Mouse (Mus musculus) ES-Bruce4 (cell line): ENCODE measurements around the gene Usp10. TPM values are rescaled to one million over a fixed set of nuclear protein-coding genes. Genes with fewer than 3 reads are reported as not detected.
A peak's percentile ranks its signal among the peaks of the same experiment; 100 is the strongest.

ENCODE experiments used
- H3K27ac ChIP-seq: 2 replicates; pipeline ENCODE4 v1.5.1; 2012; ENCODE audit warnings: low read length, inconsistent platforms; ENCODE audit not compliant: insufficient read depth
- H3K27me3 ChIP-seq: 2 replicates; pipeline ENCODE4 v1.6.1; 2012; ENCODE audit warnings: mild to moderate bottlenecking, low read length, inconsistent platforms; ENCODE audit not compliant: control insufficient read depth, poor library complexity, insufficient read depth, severe bottlenecking
- H3K36me3 ChIP-seq: 2 replicates; pipeline ENCODE4 v1.6.1; 2012; ENCODE audit warnings: inconsistent platforms, mild to moderate bottlenecking, low read length, moderate library complexity; ENCODE audit not compliant: control insufficient read depth, poor library complexity, insufficient read depth, severe bottlenecking
- H3K4me1 ChIP-seq: one replicate; pipeline ENCODE4 v1.8.1; 2011; ENCODE audit warnings: low read length; ENCODE audit not compliant: control insufficient read depth, insufficient read depth
- H3K4me3 ChIP-seq: 2 replicates; pipeline ENCODE4 v1.5.1; 2011; ENCODE audit warnings: low read depth, mild to moderate bottlenecking, low read length
- H3K9ac ChIP-seq: 2 replicates; pipeline ENCODE4 v1.6.1; 2012; ENCODE audit warnings: low read depth, mild to moderate bottlenecking, inconsistent platforms; ENCODE audit not compliant: poor library complexity, severe bottlenecking
- H3K9me3 ChIP-seq: replicated peaks from 2 replicates; pipeline ENCODE4 v1.6.1; 2012; ENCODE audit warnings: mild to moderate bottlenecking, low read length, inconsistent platforms; ENCODE audit not compliant: control insufficient read depth, poor library complexity, insufficient read depth, severe bottlenecking
- CTCF ChIP-seq: IDR thresholded peaks from one replicate; pipeline ENCODE4 v1.8.1; 2011; ENCODE audit warnings: low read depth, low read length
- EP300 ChIP-seq: IDR thresholded peaks from 2 replicates; pipeline ENCODE4 v1.6.1; 2011; ENCODE audit warnings: low read depth, low read length; ENCODE audit not compliant: insufficient read depth
- POLR2A ChIP-seq: IDR thresholded peaks from one replicate; pipeline ENCODE4 v1.8.1; 2011; ENCODE audit warnings: low read length; ENCODE audit not compliant: insufficient read depth
- polyA plus RNA-seq: library from polyadenylated mRNA; stranded (reverse); fragments of >200 nt; gene quantifications from 2 replicates; pipeline ENCODE4 v1.2.4, GENCODE M21; 2011; ENCODE audit warnings: low read depth; ENCODE audit not compliant: missing spikeins, insufficient read depth, insufficient read length

The Usp10 gene
- polyA plus RNA-seq, 1 experiment, result 385 TPM

DNA sequence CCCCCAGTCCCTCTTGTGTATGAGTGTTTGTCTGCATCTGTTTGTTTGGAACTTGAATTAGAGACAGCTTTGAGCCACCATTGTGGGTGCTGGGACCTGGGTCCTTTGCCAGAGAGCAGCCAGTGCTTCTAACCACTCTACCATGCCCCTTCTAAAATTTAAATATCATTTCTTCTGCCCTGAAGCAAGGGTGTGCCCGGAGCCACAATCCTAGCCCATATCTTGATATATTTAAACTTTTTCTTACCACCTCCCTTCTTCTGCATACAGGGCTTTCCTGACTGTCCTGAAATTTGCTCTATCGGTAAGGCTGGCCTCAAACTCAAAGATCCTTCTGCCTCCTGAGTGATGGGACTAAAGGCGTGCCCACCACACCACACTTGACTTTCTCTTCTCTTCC lies 7.3 kb downstream of the Usp10 start:
- H3K4me3 ChIP-seq, result no peak overlapping the region
- no peak overlapping the region for H3K27ac ChIP-seq
- H3K36me3 ChIP-seq, result peaks cover 28% of the 10 kb centered on the region
- no peak for TF ChIP-seq EP300
- no peak for TF ChIP-seq POLR2A
- no peak for TF ChIP-seq CTCF
- H3K27me3 ChIP-seq, result no peaks in the 10 kb centered on the region
- H3K9ac ChIP-seq, result no peak overlapping the region
- H3K9me3 ChIP-seq, result no peaks in the 10 kb centered on the region
- H3K4me1 ChIP-seq, result peaks cover 6% of the 10 kb centered on the region

DNA sequence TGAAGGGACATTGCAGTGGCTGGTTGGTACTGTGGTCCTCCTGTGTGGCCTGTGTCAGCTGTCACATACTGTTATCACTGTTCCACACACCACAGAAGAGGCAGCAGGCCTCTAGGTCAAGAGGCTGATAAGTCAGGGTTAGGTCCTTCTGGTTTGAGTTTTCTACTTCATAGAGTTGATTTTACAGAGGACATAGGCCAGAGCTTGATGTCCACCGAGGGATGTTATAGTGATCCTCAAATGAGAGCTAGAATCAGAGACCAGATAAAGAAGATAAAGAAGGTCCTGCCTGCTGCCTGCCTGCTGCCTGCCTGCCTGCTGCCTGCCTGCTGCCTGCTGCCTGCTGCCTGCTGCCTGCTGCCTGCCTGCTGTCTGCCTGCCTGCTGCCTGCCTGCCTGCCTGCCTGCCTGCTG lies 8.0 kb downstream of the Usp10 start:
- Histone ChIP-seq H3K36me3 (peaks cover 28% of the 10 kb centered on the region), H3K9me3 (no peaks in the 10 kb centered on the region), H3K4me1 (peaks cover 6% of the 10 kb centered on the region), H3K27me3 (no peaks in the 10 kb centered on the region), H3K27ac (no peak overlapping the region), H3K4me3 (no peak overlapping the region), H3K9ac (no peak overlapping the region)
- no peak for TF ChIP-seq EP300
- no peak for TF ChIP-seq CTCF
- TF ChIP-seq POLR2A, result no peak

DNA sequence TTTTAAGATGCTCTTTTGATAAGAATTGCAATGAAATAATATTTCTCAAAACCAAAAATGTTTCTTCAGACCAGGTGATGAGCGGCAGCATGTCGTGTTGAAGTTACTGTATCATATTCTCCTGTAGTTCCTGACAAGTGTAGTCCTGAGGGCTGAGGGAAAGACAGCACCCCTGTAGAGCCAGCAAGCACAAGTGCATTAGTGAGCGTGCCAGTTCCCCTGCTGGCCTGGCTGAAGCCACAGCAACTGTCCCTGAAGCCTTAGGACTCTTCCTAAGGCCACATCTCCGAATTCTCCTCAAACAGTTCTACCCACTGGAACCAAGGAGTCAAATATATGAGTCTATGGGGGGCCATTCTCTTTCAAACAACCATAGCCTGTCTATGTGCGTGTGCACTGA lies 13.1 kb downstream of the Usp10 start:
- peaks cover 5% of the 10 kb centered on the region for H3K4me1 ChIP-seq
- no peaks in the 10 kb centered on the region for H3K27me3 ChIP-seq
- TF ChIP-seq POLR2A (no peak), CTCF (no peak), EP300 (no peak)
- peaks cover 16% of the 10 kb centered on the region for H3K36me3 ChIP-seq
- H3K9ac ChIP-seq, result no peak overlapping the region
- no peak overlapping the region for H3K4me3 ChIP-seq
- no peaks in the 10 kb centered on the region for H3K9me3 ChIP-seq
- H3K27ac ChIP-seq, result no peak overlapping the region

DNA sequence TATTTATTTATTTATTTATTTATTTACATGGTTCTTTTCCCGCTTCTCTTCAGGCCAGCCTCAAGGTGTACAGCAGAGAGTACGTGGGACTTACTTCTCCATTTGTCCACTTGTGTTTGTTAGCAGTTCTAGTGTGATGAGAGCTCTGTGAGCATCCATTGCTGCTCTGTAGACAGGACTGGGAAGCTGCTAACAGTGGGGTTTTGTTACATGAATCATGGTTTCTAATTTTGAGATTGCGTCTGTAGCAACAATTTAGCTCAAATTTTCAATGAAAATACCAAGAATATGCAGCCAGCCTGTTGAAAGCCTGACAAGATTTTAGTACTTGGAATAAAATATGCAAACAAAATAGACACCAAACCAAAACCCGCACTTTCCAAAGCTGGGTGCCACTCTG lies 15.3 kb downstream of the Usp10 start:
- no peaks in the 10 kb centered on the region for H3K9me3 ChIP-seq
- peaks cover 13% of the 10 kb centered on the region for H3K4me1 ChIP-seq
- no peak overlapping the region for H3K9ac ChIP-seq
- no peaks in the 10 kb centered on the region for H3K27me3 ChIP-seq
- TF ChIP-seq EP300 (no peak), CTCF (no peak), POLR2A (no peak)
- H3K4me3 ChIP-seq, result no peak overlapping the region
- no peak overlapping the region for H3K27ac ChIP-seq
- peaks cover 13% of the 10 kb centered on the region; the same call in 1 of the 2 replicates for H3K36me3 ChIP-seq

DNA sequence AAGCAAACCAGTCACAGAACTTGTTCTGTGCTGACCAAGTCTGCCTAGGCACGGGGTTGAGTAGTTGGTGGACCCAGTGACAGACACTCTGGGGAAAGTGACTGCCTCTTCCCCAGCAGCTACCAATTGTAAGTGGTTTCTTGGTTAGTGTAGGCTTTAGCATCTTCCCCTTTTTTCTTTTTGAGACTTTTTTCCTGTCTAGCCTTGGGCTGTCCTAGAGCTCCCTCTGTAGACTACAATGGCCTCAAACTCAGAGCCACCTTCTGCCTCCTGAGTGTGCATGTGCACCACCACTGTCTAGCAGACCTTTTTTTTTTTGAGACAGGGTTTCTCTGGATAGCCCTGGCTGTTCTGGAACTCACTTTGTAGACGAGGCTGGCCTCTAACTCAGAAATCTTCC lies 16.3 kb downstream of the Usp10 start:
- TF ChIP-seq POLR2A (no peak), CTCF (no peak), EP300 (no peak)
- H3K27me3 ChIP-seq, result no peaks in the 10 kb centered on the region
- H3K4me3 ChIP-seq, result no peak overlapping the region
- H3K9me3 ChIP-seq, result no peaks in the 10 kb centered on the region
- H3K9ac ChIP-seq, result no peak overlapping the region
- no peak overlapping the region for H3K27ac ChIP-seq
- peaks cover 13% of the 10 kb centered on the region for H3K36me3 ChIP-seq
- H3K4me1 ChIP-seq, result peaks cover 15% of the 10 kb centered on the region

DNA sequence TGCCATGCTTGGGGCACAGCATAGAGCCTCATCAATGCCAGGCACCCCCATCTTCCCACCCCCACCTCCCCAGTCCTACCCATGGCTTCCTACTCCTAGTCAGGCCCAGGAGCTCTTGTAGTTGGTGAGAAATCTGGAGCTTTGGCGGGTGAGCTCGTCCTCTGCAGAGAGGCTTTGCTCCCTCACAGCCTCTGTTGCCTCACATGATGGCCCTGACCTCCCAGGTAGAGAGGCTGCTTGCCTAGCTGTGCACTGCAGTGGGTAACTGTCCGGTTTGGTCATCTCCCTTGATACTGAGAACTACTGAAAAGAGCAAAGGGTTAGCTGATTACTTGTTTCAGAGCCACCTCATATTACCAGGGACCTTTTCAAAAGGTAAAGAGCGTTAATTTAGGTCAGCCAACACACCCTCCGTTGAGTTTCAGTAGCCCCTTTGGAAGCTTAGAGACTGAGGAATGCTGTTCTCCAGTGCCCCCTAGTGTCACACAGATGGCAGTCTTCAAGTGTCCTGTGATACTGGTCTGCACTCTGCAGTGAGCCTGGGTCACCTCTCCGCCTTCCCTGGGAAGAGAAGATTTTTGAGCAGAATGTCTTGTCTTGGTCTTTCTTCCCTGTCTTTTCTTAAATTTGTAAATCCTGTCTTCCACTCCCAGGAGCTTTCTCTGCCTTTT lies 17.4 kb downstream of the Usp10 start:
- no peaks in the 10 kb centered on the region for H3K9me3 ChIP-seq
- H3K4me3 ChIP-seq, result no peak overlapping the region
- peak; percentile 69 for TF ChIP-seq CTCF
- no peak for TF ChIP-seq POLR2A
- TF ChIP-seq EP300, result no peak
- no peaks in the 10 kb centered on the region for H3K27me3 ChIP-seq
- 0 out of 2 replicates have a peak overlapping the region, but pooled peaks have one; percentile 49 for H3K27ac ChIP-seq
- 0 out of 2 replicates have a peak overlapping the region, but pooled peaks have one; percentile 27 for H3K9ac ChIP-seq
- peaks cover 15% of the 10 kb centered on the region for H3K4me1 ChIP-seq
- peaks cover 24% of the 10 kb centered on the region for H3K36me3 ChIP-seq
